Mouse (Mus musculus) midbrain, embryonic 10.5 days (tissue): ENCODE data around the gene Pign. TPM values are rescaled to one million over a fixed set of nuclear protein-coding genes. Genes with fewer than 3 reads are reported as not detected.

Experiments used
- DNase-seq: peaks from one replicate; pipeline ENCODE4 v3.0.0-alpha.2; 2017; ENCODE audit warnings: low spot score
- H3K27ac ChIP-seq: fragments of 300-500 bp; sonication (generic); replicated peaks from 2 replicates; pipeline ENCODE4 v1.5.1; 2016; ENCODE audit warnings: mild to moderate bottlenecking
- H3K27me3 ChIP-seq: fragments of 300-500 bp; sonication (generic); 2 replicates; pipeline ENCODE4 v1.6.1; 2016; ENCODE audit warnings: low read depth, mild to moderate bottlenecking; ENCODE audit not compliant: poor library complexity, severe bottlenecking
- H3K36me3 ChIP-seq: fragments of 300-500 bp; sonication (generic); 2 replicates; pipeline ENCODE4 v1.6.1; 2016; ENCODE audit warnings: mild to moderate bottlenecking, moderate library complexity
- H3K4me1 ChIP-seq: fragments of 300-500 bp; sonication (generic); 2 replicates; pipeline ENCODE4 v1.6.1; 2016
- H3K4me3 ChIP-seq: fragments of 300-500 bp; sonication (generic); 2 replicates; pipeline ENCODE4 v1.5.1; 2016; ENCODE audit warnings: mild to moderate bottlenecking, moderate library complexity
- H3K9me3 ChIP-seq: fragments of 300-500 bp; sonication (generic); replicated peaks from 2 replicates; pipeline ENCODE4 v1.6.1; 2016; ENCODE audit warnings: mild to moderate bottlenecking
- WGBS: fragments of 180-500 bp; shearing (Covaris S2); methylation state at CpG from one replicate; pipeline ENCODE4 v1.1.7; 2016; 5-methylcytosine and 5-hydroxymethylcytosine counted together
- polyA plus RNA-seq: library from polyadenylated mRNA; unstranded; fragments of >200 nt; fragmentation: Nextera tagmentation; extraction: Ambion mirVana; gene quantifications from 2 replicates; pipeline ENCODE4 v1.2.1, GENCODE M21; 2016

Pign gene
- polyA plus RNA-seq, 1 experiment from 2014 or later = 11.1 TPM

DNA sequence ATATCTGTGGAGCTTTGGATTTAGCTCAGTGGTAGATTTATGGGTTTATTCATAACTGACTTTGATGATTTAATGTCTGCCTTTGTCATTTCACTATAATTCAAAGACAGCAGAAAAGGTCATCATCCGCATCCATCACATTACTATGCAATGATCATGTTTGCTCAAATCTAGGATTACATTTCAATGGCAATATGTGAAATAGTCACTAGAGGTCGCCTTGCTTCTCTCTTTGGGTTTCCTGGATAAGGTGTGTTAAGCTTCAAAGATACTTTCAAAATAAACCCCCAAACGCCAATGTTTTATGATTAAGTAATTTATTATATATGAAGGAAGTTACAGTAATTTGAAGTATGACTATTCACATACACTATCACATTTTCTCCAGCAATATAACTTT, 3.5 kb downstream of the Pign start:
- H3K27me3 ChIP-seq = no peaks in the 10 kb centered on the region
- no peaks in the 10 kb centered on the region for H3K9me3 ChIP-seq
- 25% methylated on average over 3 of the region's 3 CpGs for WGBS
- H3K4me1 ChIP-seq = peaks cover 16% of the 10 kb centered on the region
- no peak overlapping the region for H3K27ac ChIP-seq
- H3K36me3 ChIP-seq = peaks cover 13% of the 10 kb centered on the region
- DNase-seq = no peak
- H3K4me3 ChIP-seq = no peak overlapping the region

DNA sequence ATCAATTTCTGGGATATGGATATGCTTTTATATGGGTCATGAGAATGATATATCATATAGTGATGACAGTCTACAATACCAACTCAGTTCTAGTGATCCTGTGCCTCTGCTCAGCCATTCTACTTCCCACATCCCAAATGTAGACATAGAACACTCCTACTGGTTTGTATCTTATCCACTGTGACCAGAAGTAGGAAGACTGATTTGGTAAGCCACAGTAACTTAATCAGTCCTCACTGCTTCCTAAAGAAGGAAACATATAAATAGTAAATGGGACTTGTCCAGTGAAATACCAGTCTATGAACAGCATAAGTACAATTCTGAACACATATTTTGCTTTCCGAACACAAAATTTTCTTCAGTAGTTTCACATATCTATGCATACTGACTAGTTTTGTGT, 9.5 kb downstream of the Pign start:
- WGBS = 96% methylated on average over 1 of the region's 1 CpGs

DNA sequence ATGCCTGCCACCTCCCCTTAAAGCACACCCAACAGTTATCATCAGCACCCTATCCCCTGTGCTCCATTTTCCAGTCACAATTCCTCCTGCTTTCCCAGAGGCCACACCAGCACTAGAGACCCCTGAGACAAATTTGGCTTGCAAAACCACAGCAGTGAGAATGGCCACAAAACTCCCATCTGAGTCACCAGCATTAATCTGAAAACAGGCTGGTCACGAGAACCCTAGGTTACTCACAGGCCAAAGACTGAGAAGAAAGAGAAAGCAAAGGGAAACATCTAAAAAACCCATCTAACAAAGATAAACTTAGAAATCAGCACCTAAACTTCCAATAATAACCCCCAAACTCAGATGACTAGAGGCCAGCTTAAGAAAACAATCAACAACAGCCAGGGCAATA, 12.8 kb downstream of the Pign start:
- no peaks in the 10 kb centered on the region for H3K4me1 ChIP-seq
- no peak for DNase-seq
- peaks cover 24% of the 10 kb centered on the region for H3K36me3 ChIP-seq
- 84% methylated on average over 1 of the region's 1 CpGs for WGBS
- no peak overlapping the region for H3K4me3 ChIP-seq
- H3K27ac ChIP-seq = no peak overlapping the region
- H3K9me3 ChIP-seq = no peaks in the 10 kb centered on the region
- no peaks in the 10 kb centered on the region for H3K27me3 ChIP-seq

More for the DNA sequence above, 9.5 kb downstream of the Pign start:
- no peaks in the 10 kb centered on the region for H3K9me3 ChIP-seq
- H3K27me3 ChIP-seq = no peaks in the 10 kb centered on the region
- H3K36me3 ChIP-seq = peaks cover 22% of the 10 kb centered on the region
- no peak overlapping the region for H3K4me3 ChIP-seq
- no peak for DNase-seq
- H3K27ac ChIP-seq = no peak overlapping the region
- no peaks in the 10 kb centered on the region for H3K4me1 ChIP-seq

DNA sequence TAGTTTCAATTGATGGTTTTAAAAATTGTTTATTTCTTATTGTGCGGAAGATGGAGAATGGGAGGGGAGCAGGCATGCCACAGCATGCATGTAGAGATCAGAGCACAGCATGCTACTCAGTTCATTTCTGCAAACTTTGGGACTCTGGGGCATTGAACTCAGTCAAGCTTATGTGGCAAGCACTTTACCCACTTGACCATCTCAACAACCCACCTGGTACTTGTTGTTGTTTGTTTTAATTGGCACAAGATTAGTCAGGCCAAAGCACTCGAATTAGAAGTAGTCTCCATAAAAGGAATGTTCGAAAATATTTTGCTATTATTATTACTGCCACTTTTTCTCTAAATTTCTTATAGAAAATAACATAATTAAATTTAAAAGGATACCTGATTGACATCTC, 19.4 kb downstream of the Pign start:
- H3K27me3 ChIP-seq = no peaks in the 10 kb centered on the region
- no peaks in the 10 kb centered on the region for H3K4me1 ChIP-seq
- no peak overlapping the region for H3K27ac ChIP-seq
- DNase-seq = no peak
- peaks cover 21% of the 10 kb centered on the region for H3K36me3 ChIP-seq
- no peak overlapping the region for H3K4me3 ChIP-seq
- H3K9me3 ChIP-seq = no peaks in the 10 kb centered on the region
- 90% methylated on average over 3 of the region's 3 CpGs for WGBS

DNA sequence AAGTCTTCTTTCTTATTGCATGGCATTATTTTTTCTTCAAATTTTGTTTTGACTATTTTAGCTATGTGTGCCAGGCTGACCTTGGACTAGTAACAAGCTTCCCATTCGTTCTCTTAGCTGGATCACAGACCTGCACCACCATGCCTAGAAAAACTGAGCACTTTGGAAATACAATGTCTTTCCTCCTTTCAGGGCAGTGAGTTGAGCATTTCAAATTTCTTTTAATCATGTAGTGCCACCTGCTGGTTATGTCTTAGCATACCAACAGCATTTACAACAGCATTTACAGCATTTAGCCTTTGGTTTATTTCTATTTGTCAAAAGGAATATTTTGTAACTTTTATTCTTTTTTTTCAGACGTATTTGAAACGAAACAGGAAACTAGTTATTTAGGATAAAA, 33.0 kb downstream of the Pign start:
- Histone ChIP-seq H3K4me1 (no peaks in the 10 kb centered on the region), H3K27me3 (no peaks in the 10 kb centered on the region), H3K27ac (no peak overlapping the region), H3K9me3 (no peaks in the 10 kb centered on the region), H3K36me3 (no peaks in the 10 kb centered on the region), H3K4me3 (no peak overlapping the region)
- DNase-seq = no peak
- 51% methylated on average over 3 of the region's 3 CpGs for WGBS

DNA sequence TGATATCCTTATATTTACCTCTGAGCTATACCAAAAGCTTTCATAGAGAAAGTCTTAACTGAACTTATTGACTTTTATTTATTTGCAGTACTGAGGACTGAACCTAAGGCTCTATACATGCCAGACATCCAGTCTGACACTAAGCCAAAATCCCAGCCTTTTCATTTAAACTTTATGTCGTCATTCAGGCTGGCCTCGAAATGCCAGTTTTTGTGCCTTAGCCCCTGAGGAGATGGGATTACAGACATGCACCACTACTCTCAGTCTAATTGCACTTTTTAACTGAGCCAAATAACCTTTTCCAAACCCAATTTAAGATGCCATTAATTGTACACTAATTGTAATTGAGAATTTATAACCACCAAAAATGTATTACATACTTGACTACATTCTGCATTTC, 73.8 kb downstream of the Pign start:
- H3K4me3 ChIP-seq = no peak overlapping the region
- no peak for DNase-seq
- no peaks in the 10 kb centered on the region for H3K9me3 ChIP-seq
- no peaks in the 10 kb centered on the region for H3K4me1 ChIP-seq
- peaks cover 14% of the 10 kb centered on the region; the same call in 1 of the 2 replicates for H3K36me3 ChIP-seq
- no peaks in the 10 kb centered on the region for H3K27me3 ChIP-seq
- 48% methylated on average over 2 of the region's 2 CpGs for WGBS
- H3K27ac ChIP-seq = no peak overlapping the region

DNA sequence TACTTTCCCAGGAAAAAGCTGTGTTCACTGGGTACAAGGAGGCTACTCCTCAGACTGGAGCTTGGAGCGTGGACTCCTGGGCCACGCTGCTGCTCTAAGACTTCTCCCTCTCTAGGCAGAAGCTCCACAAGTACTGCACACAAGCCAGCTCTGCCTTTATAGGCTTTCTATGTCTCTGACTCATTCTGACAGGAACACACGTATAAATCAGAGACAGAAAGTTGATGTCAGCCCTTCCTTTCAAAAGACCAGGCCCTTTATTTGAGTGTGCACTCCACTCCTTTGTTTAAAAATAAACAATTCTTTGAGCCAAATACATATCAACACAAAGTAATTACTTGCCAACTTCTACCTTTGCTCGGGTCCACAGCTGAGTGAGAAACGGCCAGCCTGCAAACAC, 74.8 kb downstream of the Pign start:
- peaks cover 17% of the 10 kb centered on the region; the same call in 1 of the 2 replicates for H3K36me3 ChIP-seq
- 89% methylated on average over 5 of the region's 5 CpGs for WGBS
- H3K4me1 ChIP-seq = no peaks in the 10 kb centered on the region
- H3K27ac ChIP-seq = no peak overlapping the region
- no peaks in the 10 kb centered on the region for H3K27me3 ChIP-seq
- no peaks in the 10 kb centered on the region for H3K9me3 ChIP-seq
- H3K4me3 ChIP-seq = no peak overlapping the region
- no peak for DNase-seq

DNA sequence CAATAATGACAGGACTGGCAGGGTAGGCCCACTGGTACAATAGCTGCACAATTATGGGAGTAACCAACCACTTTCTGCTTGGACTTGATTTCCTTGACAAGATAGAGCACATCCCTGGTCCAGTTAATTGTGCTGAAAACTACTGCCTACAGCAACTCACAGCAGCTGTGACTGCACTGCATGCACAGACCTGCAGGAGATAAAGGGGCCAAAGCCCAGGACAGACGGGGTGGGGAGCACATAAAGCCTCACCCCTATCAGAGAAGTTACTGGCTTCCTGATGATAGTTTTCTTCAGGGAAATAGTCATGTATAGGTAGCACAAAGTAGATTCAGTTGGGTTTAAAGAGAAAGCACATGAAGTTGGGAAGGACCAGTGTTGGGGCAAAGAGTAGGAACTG, 80.7 kb downstream of the Pign start:
- Histone ChIP-seq H3K9me3 (no peaks in the 10 kb centered on the region), H3K27ac (no peak overlapping the region), H3K27me3 (no peaks in the 10 kb centered on the region), H3K36me3 (peaks cover 30% of the 10 kb centered on the region), H3K4me3 (no peak overlapping the region), H3K4me1 (no peaks in the 10 kb centered on the region)
- DNase-seq = no peak
- WGBS = 85% methylated on average over 1 of the region's 1 CpGs

DNA sequence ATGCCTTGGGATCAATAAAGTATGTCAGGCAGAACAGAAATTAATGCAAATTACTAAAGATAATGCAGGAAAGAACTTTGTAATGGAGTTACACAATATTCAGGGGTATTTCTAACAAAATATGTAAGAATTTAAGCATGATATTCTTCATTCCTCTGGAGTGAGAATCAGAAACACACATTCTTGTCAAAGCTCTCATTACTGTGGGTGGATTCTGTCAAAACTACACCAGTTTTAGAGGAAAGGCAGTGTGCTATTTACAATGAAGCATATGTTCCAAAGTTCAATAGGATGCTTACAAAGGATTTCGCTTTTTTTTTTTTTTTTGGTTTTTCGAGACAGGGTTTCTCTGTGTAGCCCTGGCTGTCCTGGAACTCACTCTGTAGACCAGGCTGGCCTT, 82.6 kb downstream of the Pign start:
- DNase-seq = no peak
- Histone ChIP-seq H3K4me3 (no peak overlapping the region), H3K4me1 (no peaks in the 10 kb centered on the region), H3K27me3 (no peaks in the 10 kb centered on the region), H3K27ac (no peak overlapping the region), H3K9me3 (no peaks in the 10 kb centered on the region), H3K36me3 (peaks cover 31% of the 10 kb centered on the region)
- 65% methylated on average over 2 of the region's 2 CpGs for WGBS

DNA sequence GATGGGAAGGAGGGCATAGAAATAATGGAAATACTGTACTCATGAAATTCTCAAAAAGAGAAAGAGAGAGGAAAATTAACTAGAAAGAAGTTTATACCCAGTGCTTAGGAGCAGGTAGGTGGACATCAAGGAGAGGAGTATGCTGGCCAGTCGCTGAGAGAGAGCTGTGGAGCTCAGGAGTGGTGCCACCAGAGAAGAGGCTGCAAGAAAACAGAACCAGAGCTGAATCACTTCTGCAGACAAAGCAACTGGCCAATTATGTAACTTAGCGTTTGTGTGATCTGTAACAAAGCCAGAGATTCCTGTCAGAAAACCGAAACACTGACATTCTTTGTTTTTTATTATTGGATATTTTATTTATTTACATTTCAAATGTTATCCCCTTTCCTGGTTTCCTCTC, 97.4 kb downstream of the Pign start:
- Histone ChIP-seq H3K36me3 (peaks cover 17% of the 10 kb centered on the region), H3K27me3 (no peaks in the 10 kb centered on the region), H3K27ac (no peak overlapping the region), H3K4me3 (no peak overlapping the region), H3K9me3 (no peaks in the 10 kb centered on the region), H3K4me1 (no peaks in the 10 kb centered on the region)
- DNase-seq = no peak
- WGBS = 87% methylated on average over 3 of the region's 3 CpGs

DNA sequence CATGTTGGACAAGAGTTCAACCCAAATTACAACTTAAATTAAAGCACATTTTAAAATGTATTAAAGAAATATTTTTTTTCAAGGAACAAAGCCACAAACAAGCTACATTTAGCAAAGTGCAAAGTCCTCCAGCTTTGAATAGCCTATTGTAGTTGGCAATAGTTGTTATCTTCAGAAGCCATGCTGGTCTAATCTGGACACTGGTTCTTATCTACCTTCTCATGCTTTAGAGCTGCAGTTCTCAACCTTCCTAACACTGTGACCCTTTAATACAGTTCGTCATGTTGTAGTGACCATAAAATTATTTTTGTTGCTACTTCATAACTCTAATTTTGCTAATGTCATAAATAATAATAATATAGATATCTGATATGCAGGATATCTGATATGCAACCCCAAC, 99.2 kb downstream of the Pign start:
- no peak overlapping the region for H3K4me3 ChIP-seq
- no peaks in the 10 kb centered on the region for H3K4me1 ChIP-seq
- H3K9me3 ChIP-seq = no peaks in the 10 kb centered on the region
- H3K27me3 ChIP-seq = no peaks in the 10 kb centered on the region
- H3K36me3 ChIP-seq = peaks cover 17% of the 10 kb centered on the region
- no peak overlapping the region for H3K27ac ChIP-seq
- DNase-seq = no peak
- 90% methylated on average over 1 of the region's 1 CpGs for WGBS

DNA sequence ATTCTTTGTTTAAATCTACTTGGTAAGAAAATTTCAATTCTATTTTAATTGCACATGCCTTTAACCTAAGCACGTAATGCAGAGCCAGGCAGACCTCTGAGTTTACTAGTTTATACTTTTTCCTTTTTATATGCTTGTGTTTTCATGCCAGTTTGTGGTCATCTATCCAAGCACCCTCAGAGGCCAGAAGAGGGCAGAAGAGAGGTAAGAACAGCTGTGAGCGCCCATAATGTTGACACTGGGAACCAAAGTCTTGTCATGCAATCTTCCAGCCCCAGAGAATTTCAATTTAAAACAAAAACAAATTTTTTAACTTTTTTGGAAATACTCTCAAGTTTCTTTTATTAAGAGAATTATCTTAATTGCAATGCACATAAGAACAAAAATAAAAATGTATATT, 99.7 kb downstream of the Pign start:
- Histone ChIP-seq H3K4me3 (no peak overlapping the region), H3K36me3 (peaks cover 17% of the 10 kb centered on the region), H3K27ac (no peak overlapping the region), H3K9me3 (no peaks in the 10 kb centered on the region), H3K4me1 (no peaks in the 10 kb centered on the region), H3K27me3 (no peaks in the 10 kb centered on the region)
- 85% methylated on average over 2 of the region's 2 CpGs for WGBS
- no peak for DNase-seq

DNA sequence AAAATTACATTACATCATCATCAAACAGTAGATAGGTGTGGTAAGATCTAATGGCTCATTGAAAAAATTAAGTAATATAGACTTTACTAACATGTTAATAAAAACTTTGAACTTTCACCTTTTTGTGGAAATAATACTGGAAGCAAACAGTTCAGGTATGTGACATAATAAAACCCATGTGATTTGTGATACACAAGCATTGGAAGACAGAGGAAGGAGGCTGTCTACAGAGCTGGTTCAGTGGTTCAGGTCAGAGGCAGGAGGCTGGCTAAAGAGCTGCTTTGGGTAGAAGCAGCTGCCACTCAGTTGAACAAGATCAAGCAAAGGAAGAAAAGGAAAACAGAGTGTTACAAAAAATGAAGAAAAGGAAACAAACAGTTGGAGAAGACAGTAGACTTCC, 107.4 kb downstream of the Pign start:
- Histone ChIP-seq H3K27ac (no peak overlapping the region), H3K9me3 (no peaks in the 10 kb centered on the region), H3K4me1 (no peaks in the 10 kb centered on the region), H3K36me3 (no peaks in the 10 kb centered on the region), H3K27me3 (no peaks in the 10 kb centered on the region), H3K4me3 (no peak overlapping the region)
- no peak for DNase-seq

DNA sequence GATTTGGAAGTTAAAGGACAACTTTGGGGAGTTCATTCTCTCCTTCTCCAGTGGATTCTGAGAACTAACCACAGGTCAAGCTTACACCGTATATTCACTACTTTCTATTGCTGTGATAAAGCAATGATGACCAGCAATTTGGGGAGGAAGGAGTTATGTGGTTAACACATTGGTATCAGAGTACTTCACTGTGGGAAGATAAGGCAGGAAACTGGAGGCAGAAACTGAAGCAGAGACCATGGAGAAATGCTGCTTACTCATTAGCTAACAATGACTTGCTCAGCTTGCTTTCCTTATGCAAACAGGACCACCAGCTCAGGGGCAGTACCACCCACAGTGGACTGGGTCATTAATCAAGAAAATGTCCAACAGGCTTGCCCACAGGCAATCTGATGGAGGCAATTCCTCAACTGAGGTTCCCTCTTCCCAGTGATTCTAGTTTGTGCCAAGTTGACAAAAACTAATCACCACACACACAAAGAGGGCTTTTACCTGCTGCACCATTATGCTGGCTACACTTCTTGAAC, 108.2 kb downstream of the Pign start:
- Histone ChIP-seq H3K36me3 (no peaks in the 10 kb centered on the region), H3K4me1 (no peaks in the 10 kb centered on the region), H3K9me3 (no peaks in the 10 kb centered on the region), H3K27ac (no peak overlapping the region), H3K27me3 (no peaks in the 10 kb centered on the region), H3K4me3 (no peak overlapping the region)
- 80% methylated on average over 1 of the region's 1 CpGs for WGBS
- no peak for DNase-seq
